Mouse (Mus musculus): ENCODE data around the gene Hdac10. TPM values are rescaled to one million over a fixed set of nuclear protein-coding genes. Genes with fewer than 3 reads are reported as not detected.

Gene Hdac10
- polyA plus RNA-seq, 1 experiment: 19.0 TPM

GRCm38 (mm10) chr15:89123595-89123994 is 4.9 kb downstream of the Hdac10 start:
- H3K4me1 ChIP-seq (ENCODE audit: control insufficient read depth, insufficient read depth, insufficient read length, low read length): peaks cover 19% of the 10 kb centered on the region
- H3K27me3 ChIP-seq (ENCODE audit: control insufficient read depth, insufficient read depth, low read length): no peaks in the 10 kb centered on the region
- H3K36me3 ChIP-seq (ENCODE audit: control insufficient read depth, insufficient read depth, low read length): peaks cover 4% of the 10 kb centered on the region; the same call in 1 of the 2 replicates
- H3K27ac ChIP-seq (ENCODE audit: insufficient read depth, low read depth, low read length): no peak overlapping the region
- H3K4me3 ChIP-seq (ENCODE audit: low read depth, low read length): peak overlapping the region; percentile 96
- TF ChIP-seq CTCF (IDR thresholded peaks at IDR 0.05; ENCODE audit: extremely low read depth, insufficient read length, insufficient replicate concordance, low read depth, low read length) (no peak), POLR2A (IDR thresholded peaks at IDR 0.05; ENCODE audit: low read depth, low read length) (no peak)
- WGBS: 46% methylated on average over 11 of the region's 11 CpGs

- H3K36me3 ChIP-seq (ENCODE audit: control insufficient read depth, insufficient read depth, low read length): peaks cover 5% of the 10 kb centered on the region; the same call in 1 of the 2 replicates
- H3K4me3 ChIP-seq (ENCODE audit: low read depth, low read length): peak within 1 kb of the TSS; percentile 96
- under 1% methylated on average over 47 of the region's 47 CpGs for WGBS
- TF ChIP-seq POLR2A (IDR thresholded peaks at IDR 0.05; ENCODE audit: low read depth, low read length) (peak; percentile 36; the same call in 1 of the 2 replicates), CTCF (IDR thresholded peaks at IDR 0.05; ENCODE audit: extremely low read depth, insufficient read length, insufficient replicate concordance, low read depth, low read length) (no peak)
- H3K4me1 ChIP-seq (ENCODE audit: control insufficient read depth, insufficient read depth, insufficient read length, low read length): peaks cover 16% of the 10 kb centered on the region
- no peaks in the 10 kb centered on the region for H3K27me3 ChIP-seq (ENCODE audit: control insufficient read depth, insufficient read depth, low read length)
- peak within 1 kb of the TSS; percentile 17; the same call in 1 of the 2 replicates for H3K27ac ChIP-seq (ENCODE audit: insufficient read depth, low read depth, low read length)
Observed at GRCm38 (mm10) chr15:89122649-89123366, 5.7 kb downstream of the Hdac10 start, which contains the start of gene Tubgcp6. Gene Tubgcp6 (minus strand): TSS chr15:89123112.

- Histone ChIP-seq H3K27me3 (ENCODE audit: control insufficient read depth, insufficient read depth, low read length) (no peaks in the 10 kb centered on the region), H3K4me1 (ENCODE audit: control insufficient read depth, insufficient read depth, insufficient read length, low read length) (peaks cover 5% of the 10 kb centered on the region), H3K4me3 (ENCODE audit: low read depth, low read length) (no peak overlapping the region), H3K27ac (ENCODE audit: insufficient read depth, low read depth, low read length) (no peak overlapping the region), H3K36me3 (ENCODE audit: control insufficient read depth, insufficient read depth, low read length) (peaks cover 30% of the 10 kb centered on the region)
- TF ChIP-seq CTCF (IDR thresholded peaks at IDR 0.05; ENCODE audit: extremely low read depth, insufficient read length, insufficient replicate concordance, low read depth, low read length): no peak
- no peak for TF ChIP-seq POLR2A (IDR thresholded peaks at IDR 0.05; ENCODE audit: low read depth, low read length)
Observed at GRCm38 (mm10) chr15:89118007-89118406, 10.5 kb downstream of the Hdac10 start.

GRCm38 (mm10) chr15:89110147-89110546 is 18.4 kb downstream of the Hdac10 start:
- WGBS: 44% methylated on average over 9 of the region's 9 CpGs
- no peaks in the 10 kb centered on the region for H3K4me1 ChIP-seq (ENCODE audit: control insufficient read depth, insufficient read depth, insufficient read length, low read length)
- H3K27me3 ChIP-seq (ENCODE audit: control insufficient read depth, insufficient read depth, low read length): no peaks in the 10 kb centered on the region
- H3K36me3 ChIP-seq (ENCODE audit: control insufficient read depth, insufficient read depth, low read length): peaks cover 62% of the 10 kb centered on the region
- no peak overlapping the region for H3K27ac ChIP-seq (ENCODE audit: insufficient read depth, low read depth, low read length)
- H3K4me3 ChIP-seq (ENCODE audit: low read depth, low read length): no peak overlapping the region
- TF ChIP-seq CTCF (IDR thresholded peaks at IDR 0.05; ENCODE audit: extremely low read depth, insufficient read length, insufficient replicate concordance, low read depth, low read length) (0 out of 2 replicates have a peak, but pooled peaks have one; percentile 8), POLR2A (IDR thresholded peaks at IDR 0.05; ENCODE audit: low read depth, low read length) (no peak)

- H3K27me3 ChIP-seq (ENCODE audit: control insufficient read depth, insufficient read depth, low read length): no peaks in the 10 kb centered on the region
- WGBS: 85% methylated on average over 1 of the region's 1 CpGs
- peaks cover 67% of the 10 kb centered on the region for H3K36me3 ChIP-seq (ENCODE audit: control insufficient read depth, insufficient read depth, low read length)
- no peak overlapping the region for H3K27ac ChIP-seq (ENCODE audit: insufficient read depth, low read depth, low read length)
- no peak for TF ChIP-seq CTCF (IDR thresholded peaks at IDR 0.05; ENCODE audit: extremely low read depth, insufficient read length, insufficient replicate concordance, low read depth, low read length)
- TF ChIP-seq POLR2A (IDR thresholded peaks at IDR 0.05; ENCODE audit: low read depth, low read length): no peak
- H3K4me3 ChIP-seq (ENCODE audit: low read depth, low read length): no peak overlapping the region
- H3K4me1 ChIP-seq (ENCODE audit: control insufficient read depth, insufficient read depth, insufficient read length, low read length): no peaks in the 10 kb centered on the region
Observed at GRCm38 (mm10) chr15:89106976-89107375, 21.5 kb downstream of the Hdac10 start.

GRCm38 (mm10) chr15:89106073-89106472 is 22.4 kb downstream of the Hdac10 start:
- 89% methylated on average over 13 of the region's 13 CpGs for WGBS
- no peaks in the 10 kb centered on the region for H3K27me3 ChIP-seq (ENCODE audit: control insufficient read depth, insufficient read depth, low read length)
- no peak overlapping the region for H3K4me3 ChIP-seq (ENCODE audit: low read depth, low read length)
- no peak overlapping the region for H3K27ac ChIP-seq (ENCODE audit: insufficient read depth, low read depth, low read length)
- H3K36me3 ChIP-seq (ENCODE audit: control insufficient read depth, insufficient read depth, low read length): peaks cover 64% of the 10 kb centered on the region
- H3K4me1 ChIP-seq (ENCODE audit: control insufficient read depth, insufficient read depth, insufficient read length, low read length): no peaks in the 10 kb centered on the region
- TF ChIP-seq POLR2A (IDR thresholded peaks at IDR 0.05; ENCODE audit: low read depth, low read length): no peak

GRCm38 (mm10) chr15:89104425-89104824 is 24.1 kb downstream of the Hdac10 start:
- Histone ChIP-seq H3K27me3 (ENCODE audit: control insufficient read depth, insufficient read depth, low read length) (no peaks in the 10 kb centered on the region), H3K4me3 (ENCODE audit: low read depth, low read length) (no peak overlapping the region), H3K4me1 (ENCODE audit: control insufficient read depth, insufficient read depth, insufficient read length, low read length) (no peaks in the 10 kb centered on the region), H3K36me3 (ENCODE audit: control insufficient read depth, insufficient read depth, low read length) (peaks cover 66% of the 10 kb centered on the region), H3K27ac (ENCODE audit: insufficient read depth, low read depth, low read length) (no peak overlapping the region)
- 95% methylated on average over 8 of the region's 8 CpGs for WGBS
- TF ChIP-seq POLR2A (IDR thresholded peaks at IDR 0.05; ENCODE audit: low read depth, low read length) (no peak), CTCF (IDR thresholded peaks at IDR 0.05; ENCODE audit: extremely low read depth, insufficient read length, insufficient replicate concordance, low read depth, low read length) (no peak)

Measured in small intestine, adult 2 months (tissue).